Mouse (Mus musculus) adrenal gland, postnatal 4 days (tissue): ENCODE measurements around the gene Ano6. TPM values are rescaled to one million over a fixed set of nuclear protein-coding genes. Genes with fewer than 3 reads are reported as not detected.

ENCODE experiments used
- DNase-seq, 2 experiments: peaks; one replicate each; pipeline ENCODE4 v3.0.0; 2021 to 2022; ENCODE audit warnings: low spot score in 2 of 2, mixed read lengths in 2 of 2
- total RNA-seq, 2 experiments: library from RNA; stranded (reverse); gene quantifications; 2 replicates each; pipeline ENCODE4 v1.2.3; 2021

Ano6 gene
- total RNA-seq, 2 experiments from 2014 or later: 72.2 to 75.9 TPM

- no peak for DNase-seq
These were observed 59.9 kb downstream of the Ano6 start for GRCm38 (mm10) chr15:95850546-95850945.

GRCm38 (mm10) chr15:95855051-95855844, 64.6 kb downstream of the Ano6 start:
- no peak for DNase-seq

- DNase-seq: no peak
These were observed 65.3 kb downstream of the Ano6 start for GRCm38 (mm10) chr15:95855953-95856352.

- DNase-seq: no peak
These were observed 66.3 kb downstream of the Ano6 start for GRCm38 (mm10) chr15:95856684-95857595.

- no peak for DNase-seq
These were observed 68.4 kb downstream of the Ano6 start for GRCm38 (mm10) chr15:95858876-95859655.

GRCm38 (mm10) chr15:95863865-95864660, 73.4 kb downstream of the Ano6 start:
- no peak for DNase-seq

GRCm38 (mm10) chr15:95865311-95866100, 74.9 kb downstream of the Ano6 start:
- DNase-seq: no peak

- DNase-seq: no peak
These were observed 77.5 kb downstream of the Ano6 start for GRCm38 (mm10) chr15:95868172-95868571.

GRCm38 (mm10) chr15:95869611-95870010, 79.0 kb downstream of the Ano6 start:
- no peak for DNase-seq

- DNase-seq: no peak
These were observed 81.0 kb downstream of the Ano6 start for GRCm38 (mm10) chr15:95871631-95872030.

GRCm38 (mm10) chr15:95872447-95872846, 81.8 kb downstream of the Ano6 start:
- no peak for DNase-seq

GRCm38 (mm10) chr15:95873276-95873675, 82.6 kb downstream of the Ano6 start:
- no peak for DNase-seq

- no peak for DNase-seq
These were observed 83.6 kb downstream of the Ano6 start for GRCm38 (mm10) chr15:95874216-95874615.

GRCm38 (mm10) chr15:95874726-95875125, 84.1 kb downstream of the Ano6 start:
- no peak for DNase-seq

GRCm38 (mm10) chr15:95875898-95876297, 85.3 kb downstream of the Ano6 start:
- no peak for DNase-seq

- DNase-seq: no peak
These were observed 90.0 kb downstream of the Ano6 start for GRCm38 (mm10) chr15:95880616-95881151.

- DNase-seq: no peak
These were observed 91.8 kb downstream of the Ano6 start for GRCm38 (mm10) chr15:95882436-95882835.

GRCm38 (mm10) chr15:95883559-95883958, 92.9 kb downstream of the Ano6 start:
- no peak for DNase-seq
